Mouse (Mus musculus): ENCODE measurements around the gene Nat8f2. TPM values are rescaled to one million over a fixed set of nuclear protein-coding genes. Genes with fewer than 3 reads are reported as not detected.

Gene Nat8f2
- polyA plus RNA-seq, 2 experiments = not detected

GRCm38 (mm10) chr6:85820837-85821236 lies 48.1 kb downstream of the Nat8f2 start, which contains the start of the genes Nat8f6 and Nat8f5:
TSS of gene Nat8f6 (minus strand) at chr6:85820954.
TSS of gene Nat8f5 (minus strand) at chr6:85820972.
- H3K4me3 ChIP-seq (ENCODE audit: insufficient read depth in 1 of 2, low read depth in 2 of 2, low read length in 2 of 2) = no peak within 1 kb of the TSS
- WGBS (ENCODE audit: insufficient replicate concordance) = 50% methylated on average over 5 of the region's 5 CpGs

GRCm38 (mm10) chr6:85818338-85818737 lies 50.6 kb downstream of the Nat8f2 start:
- Histone ChIP-seq H3K4me1 (replicated peaks; ENCODE audit: control insufficient read depth in 2 of 2, insufficient read depth in 2 of 2, low read length in 1 of 2) (no peaks in the 10 kb centered on the region), H3K9ac (replicated peaks) (no peak overlapping the region), H3K27ac (no peak overlapping the region), H3K36me3 (replicated peaks; ENCODE audit: control insufficient read depth, insufficient read depth, low read depth) (no peaks in the 10 kb centered on the region), H3K27me3 (ENCODE audit: control insufficient read depth, insufficient read depth, low read length) (no peaks in the 10 kb centered on the region), H3K4me3 (ENCODE audit: insufficient read depth in 1 of 2, low read depth in 2 of 2, low read length in 2 of 2) (no peak overlapping the region), H3K9me3 (ENCODE audit: control insufficient read depth, low read length) (no peaks in the 10 kb centered on the region), H3K4me2 (ENCODE audit: low read depth) (no peak overlapping the region)
- WGBS (ENCODE audit: insufficient replicate concordance) = 33% methylated on average over 1 of the region's 1 CpGs
- DNase-seq (ENCODE audit: low read depth in 3 of 3, low spot score in 3 of 3) (no peak), ATAC-seq (ENCODE audit: insufficient read depth) (no peak)
- no peak for TF ChIP-seq EP300 (IDR thresholded peaks at IDR 0.05; ENCODE audit: low read depth)
- TF ChIP-seq CTCF (IDR thresholded peaks at IDR 0.05; ENCODE audit: low read depth) = no peak

More at GRCm38 (mm10) chr6:85820837-85821236, 48.1 kb downstream of the Nat8f2 start, which contains the start of the genes Nat8f6 and Nat8f5:
- DNase-seq (ENCODE audit: low read depth in 3 of 3, low spot score in 3 of 3) (no peak), ATAC-seq (ENCODE audit: insufficient read depth) (no peak)
- no peak within 1 kb of the TSS for H3K4me2 ChIP-seq (ENCODE audit: low read depth)
- no peaks in the 10 kb centered on the region for H3K36me3 ChIP-seq (replicated peaks; ENCODE audit: control insufficient read depth, insufficient read depth, low read depth)
- H3K9ac ChIP-seq (replicated peaks) = no peak within 1 kb of the TSS
- TF ChIP-seq EP300 (IDR thresholded peaks at IDR 0.05; ENCODE audit: low read depth) (no peak), CTCF (IDR thresholded peaks at IDR 0.05; ENCODE audit: low read depth) (no peak)
- H3K4me1 ChIP-seq (replicated peaks; ENCODE audit: control insufficient read depth in 2 of 2, insufficient read depth in 2 of 2, low read length in 1 of 2) = no peaks in the 10 kb centered on the region
- no peak within 1 kb of the TSS for H3K27ac ChIP-seq
- H3K9me3 ChIP-seq (ENCODE audit: control insufficient read depth, low read length) = no peaks in the 10 kb centered on the region
- H3K27me3 ChIP-seq (ENCODE audit: control insufficient read depth, insufficient read depth, low read length) = no peaks in the 10 kb centered on the region

Other genes starting within 250 kb of the Nat8f2 start
- not detected in 2 replicates for gene Nat8f7, start 156.0 kb downstream of the Nat8f2 start, polyA plus RNA-seq (2012; rRNA removed)
- not detected in 2 replicates for gene Nat8f7, start 156.0 kb downstream of the Nat8f2 start, polyA plus RNA-seq (2014; fragmentation: Nextera tagmentation; extraction: Ambion mirVana)
- gene Nat8f3, start 103.4 kb downstream of the Nat8f2 start, polyA plus RNA-seq (2012; rRNA removed) = not detected in 2 replicates
- gene Nat8f3, start 103.4 kb downstream of the Nat8f2 start, polyA plus RNA-seq (2014; fragmentation: Nextera tagmentation; extraction: Ambion mirVana) = not detected in 2 replicates
- not detected in 2 replicates for gene Nat8f6, start 48.2 kb downstream of the Nat8f2 start, polyA plus RNA-seq (2012; rRNA removed)
- gene Nat8f6, start 48.2 kb downstream of the Nat8f2 start, polyA plus RNA-seq (2014; fragmentation: Nextera tagmentation; extraction: Ambion mirVana) = not detected in 2 replicates
- not detected in 2 replicates for gene Nat8f5, start 48.2 kb downstream of the Nat8f2 start, polyA plus RNA-seq (2012; rRNA removed)
- gene Nat8f5, start 48.2 kb downstream of the Nat8f2 start, polyA plus RNA-seq (2014; fragmentation: Nextera tagmentation; extraction: Ambion mirVana) = not detected in 2 replicates
- gene Nat8, start 37.1 kb downstream of the Nat8f2 start, polyA plus RNA-seq (2012; rRNA removed) = 0.02 TPM in 1 of 2 replicates, not detected in the other
- gene Nat8, start 37.1 kb downstream of the Nat8f2 start, polyA plus RNA-seq (2014; fragmentation: Nextera tagmentation; extraction: Ambion mirVana) = not detected in 2 replicates
- 0.50 and 0.64 TPM in 2 replicates for gene Nat8f4, start 35.7 kb upstream of the Nat8f2 start, polyA plus RNA-seq (2012; rRNA removed)
- 0.81 and 0.87 TPM in 2 replicates for gene Nat8f4, start 35.7 kb upstream of the Nat8f2 start, polyA plus RNA-seq (2014; fragmentation: Nextera tagmentation; extraction: Ambion mirVana)
- gene Tprkb, start 42.7 kb upstream of the Nat8f2 start, polyA plus RNA-seq (2012; rRNA removed) = 8.5 and 12.7 TPM in 2 replicates
- 13.4 and 14.6 TPM in 2 replicates for gene Tprkb, start 42.7 kb upstream of the Nat8f2 start, polyA plus RNA-seq (2014; fragmentation: Nextera tagmentation; extraction: Ambion mirVana)
- 4.7 TPM in 2 replicates for gene Nat8f1, start 46.5 kb upstream of the Nat8f2 start, polyA plus RNA-seq (2012; rRNA removed)
- 5.0 and 6.6 TPM in 2 replicates for gene Nat8f1, start 46.5 kb upstream of the Nat8f2 start, polyA plus RNA-seq (2014; fragmentation: Nextera tagmentation; extraction: Ambion mirVana)
- gene Dusp11, start 92.5 kb upstream of the Nat8f2 start, polyA plus RNA-seq (2012; rRNA removed) = 14.6 and 20.3 TPM in 2 replicates
- gene Dusp11, start 92.5 kb upstream of the Nat8f2 start, polyA plus RNA-seq (2014; fragmentation: Nextera tagmentation; extraction: Ambion mirVana) = 27.2 and 30.4 TPM in 2 replicates
- gene Figla, start 147.0 kb upstream of the Nat8f2 start, polyA plus RNA-seq (2012; rRNA removed) = not detected in 2 replicates
- not detected in 2 replicates for gene Figla, start 147.0 kb upstream of the Nat8f2 start, polyA plus RNA-seq (2014; fragmentation: Nextera tagmentation; extraction: Ambion mirVana)
- gene Add2, start 159.5 kb upstream of the Nat8f2 start, polyA plus RNA-seq (2012; rRNA removed) = 65.0 and 73.5 TPM in 2 replicates
- gene Add2, start 159.5 kb upstream of the Nat8f2 start, polyA plus RNA-seq (2014; fragmentation: Nextera tagmentation; extraction: Ambion mirVana) = 54.9 and 68.6 TPM in 2 replicates

All from liver, embryonic 14.5 days (tissue).